In the genomic region with DNA sequence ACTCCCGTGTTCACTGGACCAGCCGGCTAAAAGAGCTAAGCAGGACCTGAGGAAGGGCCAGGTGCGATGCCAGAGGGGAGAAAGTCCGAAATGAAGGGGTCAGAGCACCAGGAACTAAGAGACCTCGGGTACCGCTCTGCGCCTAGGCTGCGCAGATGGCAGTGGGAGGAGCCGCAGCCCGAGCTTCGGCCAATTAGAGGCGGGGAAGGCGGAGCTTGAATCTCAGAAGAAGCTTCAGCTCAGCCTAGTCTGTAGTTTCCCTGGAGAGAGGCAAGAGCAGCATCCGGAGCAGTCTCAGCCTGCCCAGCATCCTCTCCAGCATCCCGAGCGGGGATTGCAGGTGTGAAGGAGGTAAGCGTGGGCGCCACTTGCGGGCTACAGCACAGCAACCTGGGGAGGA, we compare ENCODE assay signal across 7 mouse cellular contexts. TPM values are rescaled to one million over a fixed set of nuclear protein-coding genes. Genes with fewer than 3 reads are reported as not detected.
DNase-seq lines count a peak whose midpoint lies in the region; ATAC-seq lines count a peak whose summit lies in the region.

Gene Serpini1, plus strand, starts transcription at position 256 of the 400 bp plus-strand sequence.

- ATAC-seq in common myeloid progenitor, adult 5-6 weeks (replicated peaks; ENCODE audit: low read depth, poor library complexity, severe bottlenecking), result peak; percentile 77
- peak; percentile 70 for ATAC-seq in megakaryocyte, adult 5-6 weeks (ENCODE audit: poor library complexity, severe bottlenecking)

- DNase-seq in adrenal gland, adult 2 months, result peak; percentile 95
- peak; percentile 75 to 80 for DNase-seq in gastrocnemius, adult 8-10 months (ENCODE audit: low spot score in 2 of 2)
- DNase-seq in induced T-regulatory cell, adult 2 months (ENCODE audit: low read depth), result peak; percentile 96
- DNase-seq in left cerebral cortex, adult 8-10 months (ENCODE audit: low spot score in 2 of 2), result peak; percentile 82 to 92
- peak; percentile 87 to 92 for DNase-seq in right cerebral cortex, postnatal 36 days (ENCODE audit: low spot score in 2 of 2)

RNA-seq across cellular contexts. Expression of gene Serpini1, which starts in this region (rescaled TPM):
- 1 to 10 TPM; 2.3 to 3.4 TPM for total RNA-seq in adrenal gland, adult 2 months (2021)
- polyA plus RNA-seq in adrenal gland, adult 2 months (2012; rRNA removed), result 0.12 and 0.16 TPM in 2 replicates
- 3.2 and 4.1 TPM in 2 replicates for total RNA-seq in common myeloid progenitor, adult 5-6 weeks (2017)
- 1 to 10 TPM in 1 of 4 experiments, under 1 TPM in 3; 0.29 to 1.1 (median 0.50) TPM for total RNA-seq in gastrocnemius, adult 8-10 months (2022)
- 100 to 1,000 TPM; 245 to 339 (median 291) TPM for total RNA-seq in left cerebral cortex, adult 8-10 months (2022)
- 0.76 and 2.4 TPM in 2 replicates for total RNA-seq in megakaryocyte, adult 5-6 weeks (2015)
- 1.1 and 3.4 TPM in 2 replicates for total RNA-seq in megakaryocyte, adult 5-6 weeks (2017)

Comparison
In these comparisons a context has a peak if more than half of its experiments do, and no peak if none do; other contexts are left out.
1. Peak in every context shown above with its lines: DNase-seq and ATAC-seq.
2. RNA of gene Serpini1 (total RNA-seq): 245 to 339 TPM in left cerebral cortex, adult 8-10 months; 3.2 to 4.1 TPM in common myeloid progenitor, adult 5-6 weeks, 2.3 to 3.4 TPM in adrenal gland, adult 2 months, 0.76 to 3.4 TPM in megakaryocyte, adult 5-6 weeks and 0.29 to 1.1 TPM in gastrocnemius, adult 8-10 months; every median in the first group is over 10 times any median in the second.